Mouse (Mus musculus): ENCODE measurements around the gene Gm9945.
A peak's percentile ranks its signal among the peaks of the same experiment; 100 is the strongest.

The Gm9945 gene

DNA sequence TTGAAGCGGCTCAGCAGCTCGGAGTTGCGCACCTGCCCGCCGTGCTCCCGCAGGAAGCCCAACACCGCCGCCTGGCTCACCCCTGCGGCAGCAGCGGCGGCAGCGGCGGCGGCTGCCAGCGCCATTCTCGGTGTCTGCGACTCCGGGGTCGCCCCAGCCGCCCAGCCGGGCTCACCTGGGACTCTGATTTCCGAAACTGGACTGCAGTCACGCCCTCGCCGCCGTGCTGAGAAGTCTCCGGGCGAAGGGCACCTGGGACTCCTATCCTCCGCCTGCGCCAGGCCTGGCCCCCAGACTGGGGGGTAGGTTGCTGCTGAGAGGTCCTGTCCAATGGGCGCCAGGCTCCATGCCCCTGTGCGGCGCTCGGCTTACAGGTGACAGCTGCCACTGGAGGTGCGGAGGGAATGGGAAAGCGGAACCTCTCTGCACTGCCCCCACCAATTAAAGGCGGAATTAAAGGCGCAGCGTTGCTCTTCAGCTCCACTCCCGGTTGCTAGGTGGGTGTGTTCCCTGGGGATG is at the start of gene Gm9945, which contains the start of gene Sowaha:
Gene Gm9945, plus strand, starts transcription at position 384 of the 519 bp plus-strand sequence.
Gene Sowaha, minus strand, starts transcription at position 492 of the 519 bp plus-strand sequence.
- DNase-seq (ENCODE audit: low read depth), result no peak

DNA sequence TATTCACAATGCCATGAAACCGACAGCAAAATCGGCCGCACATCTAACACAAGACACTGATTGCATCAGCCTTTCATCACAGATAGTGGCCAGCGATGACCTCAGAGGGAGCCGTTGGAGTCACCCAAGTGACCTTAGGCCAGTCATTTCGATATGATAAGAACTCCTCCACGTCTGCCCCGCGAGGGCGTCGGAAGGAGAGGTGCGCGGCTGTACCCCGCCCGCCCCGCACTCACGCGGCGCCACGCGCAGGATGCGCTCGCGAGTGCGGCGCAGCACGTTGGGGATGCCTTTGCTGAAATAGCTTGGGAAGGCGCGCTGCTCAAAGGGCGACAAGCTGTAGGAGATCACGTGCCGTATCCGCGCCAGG is 49.7 kb upstream of the Gm9945 start:
- DNase-seq (ENCODE audit: low read depth), result peak; percentile 83

GRCm38 (mm10) chr11:53430670-53431346 is 49.2 kb upstream of the Gm9945 start, which contains the start of the genes Uqcrq and Gdf9:
Uqcrq (minus strand) TSS chr11:53430831.
Gdf9 (plus strand) TSS chr11:53431023.
- DNase-seq (ENCODE audit: low read depth), result peak; percentile 100

GRCm38 (mm10) chr11:53431347-53432056 is 48.5 kb upstream of the Gm9945 start:
- DNase-seq (ENCODE audit: low read depth), result peak; percentile 73

DNA sequence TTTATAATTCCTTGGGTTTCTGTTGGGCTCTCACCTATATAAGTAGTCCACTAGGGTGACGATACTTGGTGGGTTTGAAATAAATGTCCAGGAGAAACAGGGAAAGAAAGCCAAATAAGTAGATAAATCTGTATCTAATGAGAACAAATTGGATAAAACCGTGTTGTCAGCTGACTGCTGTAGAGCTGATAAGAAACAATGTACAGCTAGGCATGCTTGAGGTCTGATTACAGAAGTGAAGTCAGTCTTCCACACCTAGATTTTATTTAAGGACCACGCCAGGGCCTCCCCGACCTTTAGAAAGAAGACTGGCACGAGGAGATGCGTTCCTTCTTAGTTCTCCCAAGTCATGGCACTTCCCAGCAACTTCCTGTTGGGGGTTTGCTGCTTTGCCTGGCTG is 46.9 kb upstream of the Gm9945 start:
- no peak for DNase-seq (ENCODE audit: low read depth)

DNA sequence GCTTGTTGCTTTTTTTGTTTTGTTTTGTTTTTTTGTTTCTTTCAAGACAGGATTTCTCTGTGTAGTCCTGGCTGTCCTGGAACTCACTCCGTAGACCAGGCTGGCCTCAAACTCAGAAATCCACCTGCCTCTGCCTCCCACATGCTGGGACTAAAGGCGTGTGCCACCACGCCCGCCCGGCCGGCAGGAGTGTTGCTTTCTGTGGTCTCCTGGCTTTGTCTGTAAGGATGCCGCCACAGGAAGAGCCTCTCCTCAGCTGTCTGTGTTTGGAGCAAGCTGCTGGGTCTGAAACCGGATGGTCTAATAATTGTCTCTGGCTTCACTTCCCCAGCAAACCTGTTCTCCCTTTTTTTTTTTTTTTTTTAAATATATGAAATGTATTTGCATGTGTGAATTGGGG is 44.5 kb upstream of the Gm9945 start:
- peak; percentile 32 for DNase-seq (ENCODE audit: low read depth)

- DNase-seq (ENCODE audit: low read depth), result no peak
Observed at GRCm38 (mm10) chr11:53436338-53436737, 43.6 kb upstream of the Gm9945 start.

DNA sequence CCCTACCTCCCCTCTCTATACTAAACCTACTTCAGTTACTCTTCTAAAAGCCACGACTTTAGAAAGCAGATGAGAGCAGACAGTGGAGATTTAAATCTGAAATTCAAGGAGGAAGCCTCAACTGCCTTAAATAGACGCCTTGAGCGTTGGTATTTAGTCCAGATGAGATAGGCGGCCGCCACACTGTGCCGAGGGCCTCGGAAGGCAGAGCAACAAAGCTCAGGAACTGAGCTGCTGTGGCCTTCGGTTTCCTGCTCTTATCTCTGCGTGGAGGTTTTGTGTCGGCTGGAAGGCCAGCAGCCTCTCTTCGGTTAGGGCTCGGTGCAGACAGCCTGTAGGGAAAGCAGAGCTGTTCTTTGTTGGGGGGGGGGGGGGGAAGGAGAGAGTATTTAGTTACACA is 38.0 kb upstream of the Gm9945 start:
- DNase-seq (ENCODE audit: low read depth), result peak; percentile 89

GRCm38 (mm10) chr11:53443861-53444260 is 36.1 kb upstream of the Gm9945 start:
- DNase-seq (ENCODE audit: low read depth), result peak; percentile 67

DNA sequence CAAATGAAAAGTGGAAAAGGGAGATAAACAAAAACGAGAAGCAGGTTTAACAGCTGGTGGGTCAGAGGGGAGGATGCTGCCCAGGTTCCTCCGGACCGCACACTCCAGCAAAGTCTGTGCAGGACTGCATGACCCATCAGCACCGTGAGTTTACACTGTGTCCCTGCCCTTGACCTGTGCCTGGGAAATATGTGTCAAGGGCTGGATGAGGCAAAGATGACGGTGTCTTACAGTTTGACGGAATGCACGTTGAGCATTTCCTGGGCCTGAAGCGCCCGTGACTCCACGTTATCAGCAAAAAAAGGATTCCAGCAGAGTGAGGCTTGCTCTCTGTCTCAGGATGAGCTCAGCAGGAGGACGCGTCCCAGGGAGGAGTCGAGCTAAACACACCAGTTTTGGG is 34.4 kb upstream of the Gm9945 start:
- no peak for DNase-seq (ENCODE audit: low read depth)

DNA sequence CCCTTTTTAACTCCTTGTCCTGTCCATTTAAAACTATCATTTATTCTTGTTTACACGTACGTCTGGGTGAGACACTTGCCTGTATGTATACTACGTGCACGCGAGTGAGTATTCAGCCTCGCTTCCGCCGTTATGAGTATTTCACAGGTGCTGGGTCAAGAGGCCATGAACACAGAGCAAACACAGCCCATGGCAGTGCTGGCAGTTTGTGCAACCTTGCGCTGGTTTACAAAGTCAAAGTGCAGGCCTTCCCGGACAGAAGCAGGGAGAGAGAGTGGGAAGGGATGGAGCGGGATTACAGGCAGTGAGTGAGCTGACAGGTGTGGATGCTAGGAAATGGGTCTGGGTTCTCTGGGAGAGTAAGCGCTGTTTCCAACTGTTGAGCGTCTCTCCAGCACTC is 33.8 kb upstream of the Gm9945 start:
- DNase-seq (ENCODE audit: low read depth), result no peak

DNA sequence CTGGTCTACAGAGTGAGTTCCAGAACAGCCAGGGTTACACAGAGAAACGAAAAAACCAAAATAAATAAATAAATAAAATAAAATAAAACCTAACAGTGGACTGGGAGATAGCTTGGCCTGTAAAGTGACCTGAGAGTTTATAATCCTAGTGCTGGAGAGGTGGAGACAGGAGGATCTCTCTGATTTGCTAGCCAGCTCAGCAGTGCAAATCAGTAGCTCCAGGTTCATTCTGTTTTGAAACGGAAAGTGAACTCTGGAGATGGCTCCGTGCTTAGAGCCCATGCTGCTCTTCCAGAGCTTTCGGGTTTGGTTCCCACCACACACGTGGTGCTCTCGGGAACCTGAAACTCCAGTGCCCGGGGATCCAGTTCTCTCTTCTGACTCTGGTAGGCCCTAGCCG is 32.0 kb upstream of the Gm9945 start:
- DNase-seq (ENCODE audit: low read depth), result no peak

- no peak for DNase-seq (ENCODE audit: low read depth)
Observed at GRCm38 (mm10) chr11:53448529-53448928, 31.4 kb upstream of the Gm9945 start.

- DNase-seq (ENCODE audit: low read depth), result no peak
Observed at GRCm38 (mm10) chr11:53450070-53450705, 29.8 kb upstream of the Gm9945 start.

GRCm38 (mm10) chr11:53451361-53451760 is 28.6 kb upstream of the Gm9945 start:
- no peak for DNase-seq (ENCODE audit: low read depth)

DNA sequence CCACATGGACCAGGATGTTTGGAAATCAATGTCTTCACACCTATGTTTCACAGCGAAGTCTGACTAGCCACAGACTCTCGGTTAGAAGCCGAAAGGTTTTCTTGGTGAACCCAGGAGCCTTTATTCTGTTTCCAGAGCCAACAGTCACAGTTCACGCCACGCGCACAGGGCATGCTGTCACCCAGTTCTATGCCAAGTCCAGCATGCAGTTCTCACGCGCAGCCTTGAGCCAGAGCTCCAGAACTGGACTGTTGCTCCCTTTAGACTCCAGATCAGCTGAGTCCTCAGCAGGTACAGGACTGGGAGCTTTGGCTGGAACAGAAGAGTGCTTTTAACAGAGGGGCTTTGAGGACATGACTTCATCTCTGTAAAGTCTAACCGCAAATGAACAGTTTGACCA is 27.6 kb upstream of the Gm9945 start:
- DNase-seq (ENCODE audit: low read depth), result no peak

DNA sequence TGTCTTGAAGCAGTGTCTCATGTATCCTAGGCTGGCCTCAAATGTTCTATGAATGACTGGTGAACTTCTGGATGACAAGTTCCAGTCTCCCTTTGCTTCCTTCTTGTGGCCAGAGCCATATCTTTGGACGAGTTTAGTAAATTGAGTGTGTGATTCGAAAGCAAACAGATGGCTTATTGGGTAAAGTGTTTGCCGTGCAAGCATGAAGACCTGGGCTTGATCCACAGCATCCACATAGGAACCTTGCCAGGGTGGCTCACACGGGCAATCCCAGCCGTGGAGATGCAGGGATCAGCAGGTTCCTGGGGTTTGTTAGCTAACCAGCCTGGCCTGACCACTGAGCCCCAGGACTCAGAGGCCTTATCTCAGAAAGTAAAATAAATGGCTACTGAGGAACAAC is 26.9 kb upstream of the Gm9945 start:
- no peak for DNase-seq (ENCODE audit: low read depth)

DNA sequence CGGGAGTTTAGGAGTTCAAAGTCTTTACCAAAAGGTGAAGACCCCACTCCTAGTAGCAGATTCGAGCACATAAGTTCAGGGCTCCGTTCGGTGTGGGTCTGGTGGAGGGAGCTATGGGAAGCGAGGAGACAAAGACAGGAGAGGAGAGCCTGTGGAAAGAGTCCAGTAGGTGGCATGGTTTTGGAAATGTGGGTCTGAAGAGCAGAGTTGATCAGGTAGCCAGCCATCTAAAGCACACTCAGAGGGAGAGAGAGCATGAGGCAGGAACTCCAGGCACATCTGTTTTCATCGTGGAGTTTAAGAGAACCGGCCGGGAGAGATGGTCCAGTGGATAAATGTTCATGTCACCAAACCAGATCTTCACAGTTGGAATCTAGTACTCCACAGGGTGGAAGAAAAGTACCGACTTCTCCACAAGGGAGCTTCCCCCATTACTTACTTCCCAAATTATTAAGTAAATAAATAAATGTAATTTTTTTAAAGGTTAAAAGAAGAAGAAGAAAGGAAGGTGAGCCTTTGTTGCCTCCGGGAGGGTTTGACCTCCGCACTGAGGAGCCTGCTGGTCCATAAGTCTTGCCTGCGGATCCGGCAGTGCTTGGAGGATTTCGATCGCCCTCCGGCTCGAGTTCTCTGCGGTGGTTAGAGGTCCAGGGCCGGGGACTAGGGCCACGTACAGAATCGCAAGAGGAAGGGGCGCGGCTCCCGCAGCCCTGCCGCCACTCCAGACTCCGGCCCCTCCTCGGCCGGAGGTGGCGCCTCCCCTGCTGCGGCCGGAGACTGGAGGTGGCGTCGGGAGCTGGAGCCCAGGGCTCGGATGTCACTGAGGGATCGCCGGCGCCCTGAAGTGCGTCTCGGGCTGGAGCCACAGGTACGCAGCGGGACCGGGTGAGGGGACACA is 23.2 kb upstream of the Gm9945 start, which contains the start of the genes Gm10447 and Shroom1:
Gene Gm10447, minus strand, starts transcription at position 637 of the 898 bp plus-strand sequence.
Gene Shroom1, plus strand, starts transcription at position 732 of the 898 bp plus-strand sequence.
- DNase-seq (ENCODE audit: low read depth), result no peak

DNA sequence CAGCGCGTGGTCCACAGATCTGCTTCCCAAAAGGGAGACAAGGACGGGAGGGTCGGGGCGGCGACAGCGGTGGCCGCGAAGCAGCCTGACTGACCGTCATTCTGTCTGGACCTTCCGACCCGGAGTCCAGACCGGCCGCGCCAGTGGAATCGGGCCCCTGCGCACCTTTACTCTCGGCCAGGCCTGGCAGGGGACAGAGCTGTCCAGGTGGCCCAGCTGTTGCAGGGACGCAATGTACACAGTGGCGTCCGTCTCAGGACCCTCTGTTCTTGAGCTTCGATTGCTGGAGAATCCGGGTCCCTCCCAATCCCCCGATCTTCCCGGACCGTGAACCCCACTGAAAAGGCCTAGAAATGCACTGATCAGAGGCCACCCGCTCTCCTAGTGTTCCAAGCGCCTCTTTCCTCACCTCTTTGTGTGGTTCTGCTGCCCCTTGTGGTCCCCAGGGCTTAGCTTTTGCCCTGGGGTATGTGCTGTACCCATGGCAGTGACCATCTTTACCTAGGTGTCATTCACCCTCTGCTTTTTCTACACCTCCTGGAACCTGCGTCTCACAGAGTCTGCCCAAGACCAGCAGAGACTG is 22.5 kb upstream of the Gm9945 start:
- no peak for DNase-seq (ENCODE audit: low read depth)

DNA sequence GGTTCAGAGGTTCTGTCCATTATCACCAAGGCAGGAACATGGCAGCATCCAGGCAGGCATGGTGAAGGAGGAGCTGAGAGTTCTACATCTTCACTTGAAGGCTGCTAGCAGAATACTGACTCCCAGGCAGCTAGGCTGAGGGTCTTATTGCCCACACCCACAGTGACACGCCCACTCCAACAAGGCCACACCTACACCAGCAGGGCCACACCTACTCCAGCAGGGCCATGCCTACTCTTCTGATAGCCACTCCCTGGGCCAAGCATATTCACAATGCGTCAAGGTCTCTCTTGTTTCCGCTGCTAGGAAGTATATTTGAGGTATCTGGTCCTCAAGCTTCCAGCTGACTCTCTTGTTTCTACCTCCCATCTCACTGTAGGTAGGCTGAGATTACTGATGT is 21.0 kb upstream of the Gm9945 start:
- DNase-seq (ENCODE audit: low read depth), result no peak

- DNase-seq (ENCODE audit: low read depth), result peak; percentile 28
Observed at GRCm38 (mm10) chr11:53460192-53460591, 19.8 kb upstream of the Gm9945 start.
